Mouse (Mus musculus) adrenal gland (tissue): ENCODE data around the gene Xylt1.

Source experiments
- intact Hi-C: fragments of 180-260 bp; cut with DNase I; formaldehyde crosslinking; loops from one replicate; pipeline ENCODE4 v1.15.1; 2025

The Xylt1 gene

DNA sequence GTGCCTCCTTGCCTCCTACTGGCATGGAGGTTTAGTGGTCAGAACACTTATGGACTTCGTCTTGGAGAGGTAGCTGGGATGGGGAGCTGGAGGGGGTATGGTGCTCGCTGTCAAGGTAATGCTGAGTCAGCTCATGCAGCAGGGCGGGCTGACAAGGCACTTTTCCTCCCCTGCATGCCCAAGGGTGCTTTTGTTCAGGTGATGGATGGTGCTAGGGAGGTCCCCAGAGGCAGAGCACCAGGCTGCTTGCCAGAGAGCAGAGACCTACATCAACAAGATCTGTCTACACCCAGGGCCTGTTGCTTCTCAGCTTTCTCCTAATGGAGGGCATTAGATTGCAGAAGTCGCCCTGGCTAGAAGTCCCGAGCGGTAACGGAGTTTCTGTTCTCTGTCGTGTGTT lies 127.3 kb downstream of the Xylt1 start:
- intact Hi-C loops = no loop called here

DNA sequence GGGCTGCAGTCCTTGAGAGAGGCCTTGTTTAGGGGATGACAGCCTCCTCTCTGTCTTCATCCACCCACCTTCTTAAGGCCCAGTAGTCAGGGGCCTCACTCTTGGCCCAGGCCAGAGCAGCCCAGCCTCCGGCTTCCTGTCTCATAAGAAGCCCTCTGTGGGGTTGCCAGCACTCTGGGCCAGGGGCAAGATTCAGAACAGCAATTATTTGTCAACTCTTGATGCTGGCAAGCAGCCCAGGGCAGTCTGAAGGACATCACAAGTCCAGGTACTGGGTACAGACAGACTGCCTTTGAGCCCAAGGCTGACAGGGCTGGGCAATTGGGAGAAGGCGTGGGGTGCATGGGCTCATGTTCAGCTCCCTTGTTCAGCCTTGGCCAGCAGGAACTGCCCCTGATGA lies 129.3 kb downstream of the Xylt1 start:
- intact Hi-C loops = no loop called here

DNA sequence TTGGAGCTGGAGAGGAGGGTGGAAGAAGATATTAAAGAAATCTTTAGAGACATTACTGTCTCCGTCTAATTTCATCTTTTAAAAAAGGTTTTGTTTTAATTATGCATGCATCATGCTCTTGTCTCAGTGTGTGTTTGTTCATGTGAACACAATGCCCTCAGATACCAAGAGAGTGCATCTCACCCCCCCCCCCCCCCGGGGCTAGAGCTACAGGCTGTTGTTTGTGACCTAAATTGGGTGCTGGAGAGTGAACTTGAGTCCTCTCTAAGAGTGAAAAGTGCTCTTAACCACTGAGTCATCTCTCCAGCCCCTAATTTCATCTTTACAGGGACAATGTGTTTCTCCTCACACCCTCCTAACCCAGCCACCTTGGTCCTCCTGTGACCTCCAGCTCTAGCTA lies 131.5 kb downstream of the Xylt1 start:
- intact Hi-C loops = no loop called here

DNA sequence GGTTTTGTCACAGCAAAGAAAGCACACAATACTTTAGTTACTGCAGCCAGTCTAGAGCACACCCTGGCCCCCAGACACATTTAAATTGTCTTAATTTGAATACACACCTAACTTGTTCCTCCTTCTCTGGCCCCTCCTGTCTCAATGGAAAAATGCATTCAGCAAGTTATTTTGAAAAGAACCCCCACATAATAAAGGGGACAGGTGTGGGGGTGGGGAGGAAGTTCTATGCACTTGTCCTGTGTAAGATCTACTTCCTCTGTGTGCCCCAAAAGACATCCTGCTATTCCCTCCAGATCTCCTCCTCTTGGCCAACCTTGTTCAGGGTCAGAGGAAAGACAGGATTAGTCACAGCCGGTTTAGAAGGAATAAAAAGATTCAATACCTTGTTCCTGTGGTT lies 135.0 kb downstream of the Xylt1 start:
- intact Hi-C loops = no loop called here

DNA sequence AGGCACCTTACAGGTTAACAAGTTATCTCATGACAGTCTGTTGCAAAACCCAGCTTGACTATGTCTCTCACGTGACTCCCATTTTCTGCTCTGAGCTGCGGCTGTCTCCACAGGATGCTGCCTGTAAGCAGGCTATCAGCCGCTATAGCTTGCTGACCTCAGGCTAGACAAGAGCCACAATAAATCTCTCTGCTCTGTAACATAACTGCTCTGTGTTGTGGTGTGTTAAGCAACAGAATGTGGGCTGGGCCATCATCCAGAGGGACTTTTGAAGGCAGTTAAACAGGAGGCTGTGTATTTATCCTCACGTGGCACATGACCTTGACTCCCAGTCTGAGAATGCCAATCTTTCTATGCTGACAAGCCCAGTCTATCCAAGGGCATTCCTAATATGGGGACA lies 136.1 kb downstream of the Xylt1 start:
- intact Hi-C loops = no loop called here

DNA sequence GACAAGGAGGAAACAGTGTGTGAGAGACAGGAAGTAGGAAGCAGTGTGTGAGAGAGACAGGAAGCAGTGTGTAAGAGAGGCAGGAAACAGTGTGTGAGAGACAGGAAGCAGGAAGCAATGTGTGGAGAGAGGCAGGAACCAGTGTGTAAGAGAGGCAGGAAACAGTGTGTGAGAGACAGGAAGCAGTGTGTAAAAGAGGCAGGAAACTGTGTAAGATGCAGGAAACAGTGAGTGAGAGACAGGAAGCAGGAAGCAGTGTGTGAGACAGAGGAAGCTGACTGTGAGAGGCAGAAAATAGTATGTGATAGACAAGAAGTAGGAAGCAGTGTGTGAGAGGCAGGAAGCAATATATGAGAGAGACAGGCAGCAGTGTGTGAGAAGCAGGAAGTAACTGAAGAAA lies 140.6 kb downstream of the Xylt1 start:
- intact Hi-C loops = no loop called here

DNA sequence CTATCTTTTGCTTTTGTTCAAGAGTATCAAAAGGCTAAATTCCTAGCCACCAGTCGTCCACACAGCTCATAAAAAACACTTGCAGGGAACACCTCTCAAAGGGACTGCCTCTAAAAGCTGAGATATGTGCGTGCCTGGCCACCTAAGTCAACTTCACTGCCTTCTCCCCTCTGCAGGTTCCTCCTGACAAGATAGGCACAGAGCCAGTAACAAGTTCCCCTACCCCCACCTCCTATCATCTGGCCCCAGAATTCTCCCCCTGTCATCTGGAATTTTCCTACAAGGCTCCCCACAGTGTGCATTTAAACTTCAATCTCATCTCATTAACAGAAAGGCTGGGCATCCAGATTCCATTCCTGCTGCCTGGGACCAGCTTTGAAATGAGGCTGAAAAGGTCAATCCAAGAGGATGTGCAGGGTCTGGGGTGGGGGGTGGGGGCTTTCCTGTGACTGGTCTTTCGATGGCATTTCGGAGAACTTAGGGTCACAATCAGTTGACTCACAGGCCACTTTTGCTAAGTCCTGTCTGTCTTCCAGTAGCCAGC lies 141.4 kb downstream of the Xylt1 start:
- intact Hi-C loops = no loop called here

DNA sequence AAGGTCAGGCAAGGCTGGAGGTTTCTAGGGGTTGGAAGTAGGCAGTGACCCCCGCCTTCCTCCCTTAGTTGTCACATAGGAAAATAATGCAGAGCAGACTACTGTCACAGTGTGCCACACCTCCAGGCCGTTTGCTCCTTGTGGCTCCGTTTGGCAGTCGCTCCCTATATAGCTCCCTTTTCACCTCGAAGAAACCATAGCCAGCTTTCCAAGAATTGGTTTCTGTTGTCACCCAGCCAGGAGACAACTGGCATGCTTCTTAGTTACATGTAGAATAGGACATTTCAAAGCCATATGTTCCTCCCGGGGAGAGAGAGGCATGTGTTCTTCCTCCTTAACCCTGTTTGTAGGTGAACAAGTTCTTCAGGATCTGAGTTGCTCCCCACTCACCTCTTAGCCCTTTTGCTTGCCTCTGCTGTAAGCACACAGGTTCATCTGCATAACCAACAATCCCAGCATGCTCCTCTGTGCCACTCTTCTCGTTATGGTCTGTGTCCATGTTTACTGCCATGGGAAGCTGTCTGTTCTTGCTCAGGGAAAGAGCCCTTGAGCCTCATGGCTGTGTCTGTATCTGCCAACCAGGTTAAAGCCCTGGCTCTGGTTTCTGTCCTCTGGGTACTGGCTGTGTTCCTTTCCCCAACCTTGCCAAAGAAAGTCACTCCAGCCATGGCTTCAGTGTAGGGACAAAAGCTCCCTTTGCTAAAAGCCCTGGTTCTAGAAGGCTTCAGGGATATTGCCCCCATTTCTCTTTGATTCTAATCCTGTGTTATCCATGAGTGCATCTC lies 143.8 kb downstream of the Xylt1 start:
- intact Hi-C loops = no loop called here

DNA sequence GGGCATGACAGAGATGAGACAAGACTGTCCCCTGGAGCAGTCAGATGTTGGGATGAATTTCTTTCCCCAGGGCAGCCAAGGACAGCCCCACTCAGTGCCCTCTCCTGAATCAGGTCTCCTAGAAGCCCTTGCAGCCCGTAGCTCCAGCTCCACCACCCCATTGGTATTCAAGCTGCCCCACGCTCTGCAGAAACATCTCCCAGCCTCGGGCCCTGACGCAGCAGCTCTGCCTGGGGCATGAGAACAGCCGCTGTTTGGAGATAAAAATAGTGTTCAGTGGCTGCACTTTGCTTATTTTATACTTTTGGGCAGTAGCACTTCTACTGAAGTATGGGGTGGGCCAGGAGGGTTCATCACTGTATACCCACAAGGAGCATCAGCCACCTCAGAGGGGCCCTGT lies 144.9 kb downstream of the Xylt1 start:
- intact Hi-C loops = no loop called here

DNA sequence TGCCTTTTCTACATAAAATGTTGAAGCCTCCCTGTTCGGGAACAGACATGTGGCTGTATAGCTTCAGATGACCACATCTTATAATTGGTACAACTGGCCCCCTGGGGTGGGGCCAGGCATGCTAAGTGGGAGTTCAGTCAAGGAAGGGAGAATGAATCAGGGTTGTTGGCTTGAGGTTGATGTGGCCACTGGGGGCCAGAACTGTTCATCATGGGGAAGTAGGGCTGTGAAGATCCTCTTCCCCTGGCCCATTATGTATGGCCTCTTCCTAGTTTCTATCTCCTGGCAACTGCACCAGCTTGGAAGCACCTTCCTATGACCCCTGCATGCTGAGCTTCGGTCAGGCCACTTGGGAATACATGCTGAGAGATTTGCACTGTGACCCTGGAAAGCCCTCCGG lies 145.8 kb downstream of the Xylt1 start:
- intact Hi-C loops = no loop called here

DNA sequence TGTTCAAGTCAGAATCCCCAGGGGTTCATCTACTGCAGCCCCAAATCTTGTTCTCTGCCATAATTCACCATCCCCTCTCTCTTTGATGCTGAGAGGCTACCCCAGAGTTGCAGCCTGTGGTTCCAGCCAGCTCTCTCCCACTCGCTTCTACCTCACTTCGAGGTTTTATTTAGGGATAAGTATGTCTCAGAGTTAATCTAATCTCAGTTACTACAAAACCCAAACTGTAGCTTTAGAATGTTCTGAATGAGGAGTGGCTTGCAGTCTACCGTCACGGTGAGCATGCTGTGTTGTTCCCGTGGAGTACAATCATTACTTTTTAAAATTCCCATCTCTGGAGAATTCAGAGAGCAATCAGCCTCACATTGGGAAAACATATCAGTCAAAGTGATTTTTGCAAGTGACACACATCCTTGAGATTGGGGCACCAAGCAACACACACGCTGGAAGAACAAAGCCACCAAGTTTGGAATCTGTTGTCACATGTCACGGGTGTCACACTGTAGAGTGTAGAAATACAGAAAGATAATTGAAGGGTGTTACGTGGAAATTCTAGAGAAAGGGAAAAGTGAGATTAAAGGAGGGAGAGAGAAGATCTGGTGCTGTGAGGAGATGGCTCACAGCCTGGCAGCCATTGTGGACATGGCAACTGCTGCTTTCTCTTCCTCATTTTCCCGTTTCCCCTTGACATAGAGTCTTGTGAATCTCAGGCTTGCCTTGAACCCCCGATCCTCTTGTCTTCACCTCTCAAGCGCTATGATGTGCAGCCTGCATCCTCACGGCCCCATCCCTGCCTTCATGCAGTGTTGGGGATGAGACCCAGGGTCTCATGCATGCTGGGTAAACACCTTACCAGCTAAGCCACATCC lies 149.2 kb downstream of the Xylt1 start:
- intact Hi-C loops = no loop called here

DNA sequence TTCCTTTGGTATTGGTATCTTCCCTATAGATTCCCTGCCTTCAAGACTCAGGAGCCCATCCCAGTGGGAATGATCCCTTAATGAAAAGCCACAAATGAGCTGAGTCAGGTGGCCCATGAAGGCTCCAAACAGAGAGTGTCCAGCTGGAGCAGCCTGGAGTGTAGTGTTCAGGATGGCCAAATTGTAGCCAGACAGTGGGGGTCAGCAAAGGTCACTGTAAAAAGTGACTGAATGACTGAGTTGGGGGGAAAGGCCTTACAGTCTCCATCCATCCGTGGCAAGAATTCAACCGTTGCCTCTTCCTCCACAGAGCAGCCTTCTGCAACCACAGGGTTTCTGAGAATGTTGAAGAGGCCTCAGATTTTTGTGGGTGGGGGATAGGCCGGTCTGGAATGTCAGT lies 151.9 kb downstream of the Xylt1 start:
- intact Hi-C loops = no loop called here

DNA sequence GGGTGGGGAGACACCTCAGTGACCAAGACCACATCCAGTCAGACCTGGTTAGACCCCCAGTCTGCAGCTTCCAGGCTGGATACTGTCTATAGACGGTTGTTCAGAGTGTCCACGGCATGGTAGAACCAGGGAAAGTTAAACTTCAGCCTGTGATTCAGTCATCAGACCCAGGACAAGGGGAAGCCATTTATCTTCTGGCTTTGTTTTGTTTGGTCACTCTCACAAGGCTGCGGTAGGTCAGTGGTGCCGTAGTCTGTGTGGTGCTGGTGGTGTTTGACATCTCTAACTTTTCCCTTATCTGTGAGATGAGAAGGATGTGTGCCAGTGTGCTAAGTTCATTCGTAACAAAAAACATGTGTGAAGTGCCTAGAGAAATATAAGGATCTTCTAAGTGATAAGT lies 152.4 kb downstream of the Xylt1 start:
- intact Hi-C loops = no loop called here

DNA sequence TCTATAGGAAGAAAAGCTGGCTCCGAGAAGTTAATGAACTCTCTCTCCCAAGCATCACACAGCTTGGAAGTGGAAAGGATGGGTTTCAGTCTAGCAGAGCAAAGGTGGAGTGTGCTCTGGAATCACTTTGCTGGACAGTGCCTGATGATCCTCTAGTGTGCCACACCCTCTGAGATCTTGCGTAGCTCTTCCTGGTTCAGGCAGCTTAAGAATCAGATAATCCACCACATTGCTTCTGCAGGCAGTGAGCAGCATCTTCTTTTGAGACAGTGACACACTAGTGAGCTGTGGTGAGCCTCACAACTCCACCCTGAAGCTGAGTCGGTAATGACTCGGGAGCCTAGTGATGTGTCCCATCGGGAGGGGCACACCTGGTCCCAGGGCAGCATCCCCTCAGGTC lies 159.2 kb downstream of the Xylt1 start:
- intact Hi-C loops = no loop called here

DNA sequence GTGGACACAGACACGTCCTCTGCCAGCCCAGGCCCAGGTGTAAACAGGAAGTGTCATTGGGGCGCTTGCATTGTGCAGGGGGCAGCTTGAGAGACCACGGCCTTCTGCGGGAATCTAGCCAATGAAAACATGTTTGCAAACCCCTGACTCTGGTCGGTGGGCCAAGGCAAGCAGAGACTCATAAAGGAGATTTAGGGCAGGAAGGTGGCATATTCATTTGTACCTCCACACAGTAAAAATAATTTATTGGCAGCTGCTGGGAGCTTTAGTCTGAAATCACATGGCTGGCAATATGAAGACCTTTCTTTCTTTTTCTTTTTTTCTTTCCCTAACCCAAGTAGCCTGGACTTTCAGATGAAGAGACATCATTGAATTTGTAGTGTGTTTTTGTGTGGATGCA lies 159.6 kb downstream of the Xylt1 start:
- intact Hi-C loops = no loop called here

DNA sequence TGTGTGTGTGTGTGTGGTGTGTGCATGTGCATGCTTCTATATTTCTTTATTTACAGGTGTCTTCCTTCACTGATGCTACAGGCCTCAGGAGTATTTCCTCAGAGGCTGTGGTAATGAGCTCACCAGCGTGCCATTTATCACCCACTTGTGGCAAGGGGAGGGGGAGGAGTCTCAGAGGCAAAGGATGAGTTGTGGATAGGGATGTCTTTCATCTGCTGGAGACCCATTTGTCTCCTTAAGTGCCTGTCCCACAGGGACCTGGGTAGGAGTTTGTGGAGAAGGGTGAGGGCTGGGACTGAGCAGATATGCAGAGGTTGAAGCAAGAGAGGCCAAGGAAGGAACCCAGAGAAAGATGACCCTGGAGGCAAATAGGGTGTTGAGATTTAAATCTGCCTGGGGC lies 160.3 kb downstream of the Xylt1 start:
- intact Hi-C loops = no loop called here

DNA sequence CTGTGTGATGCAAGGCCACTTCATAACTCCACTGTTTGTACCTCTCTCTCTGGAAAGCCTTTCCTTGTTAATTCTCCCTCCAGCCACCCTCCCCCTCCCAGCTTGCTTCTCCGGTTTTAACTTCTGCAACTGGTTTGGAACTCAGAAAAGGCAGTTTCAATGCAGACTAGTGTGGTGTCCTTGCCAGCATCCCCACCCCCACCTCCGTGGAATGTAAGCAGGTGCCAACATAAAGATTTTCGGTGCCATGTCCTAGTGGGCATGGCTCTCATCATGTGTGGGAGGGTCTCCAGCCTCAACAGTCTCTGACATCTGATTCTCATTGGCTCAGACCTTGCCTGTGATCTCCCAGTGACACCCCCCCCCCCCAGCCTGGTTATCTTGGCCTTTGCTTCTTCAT lies 160.9 kb downstream of the Xylt1 start:
- intact Hi-C loops = no loop called here

DNA sequence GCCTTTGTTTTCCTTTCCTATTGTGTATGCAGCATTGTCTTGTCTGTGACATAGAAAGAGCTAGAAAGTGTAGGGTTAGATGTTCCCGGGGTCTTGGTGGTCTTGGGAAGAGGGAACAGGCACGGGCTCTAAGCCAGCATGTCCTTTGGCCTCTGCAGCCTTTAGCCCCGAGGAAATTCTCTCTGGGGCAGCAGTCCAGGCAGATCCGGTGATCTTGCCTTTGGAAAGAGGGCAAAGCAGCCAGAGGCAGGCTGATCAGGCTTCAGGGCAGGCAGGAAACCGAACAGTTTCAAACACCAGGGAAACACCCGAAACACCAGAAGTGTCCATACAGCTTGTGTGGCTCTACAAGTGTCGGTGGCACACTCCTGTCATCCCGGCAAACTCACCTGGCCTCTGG lies 162.3 kb downstream of the Xylt1 start:
- intact Hi-C loops = no loop called here

DNA sequence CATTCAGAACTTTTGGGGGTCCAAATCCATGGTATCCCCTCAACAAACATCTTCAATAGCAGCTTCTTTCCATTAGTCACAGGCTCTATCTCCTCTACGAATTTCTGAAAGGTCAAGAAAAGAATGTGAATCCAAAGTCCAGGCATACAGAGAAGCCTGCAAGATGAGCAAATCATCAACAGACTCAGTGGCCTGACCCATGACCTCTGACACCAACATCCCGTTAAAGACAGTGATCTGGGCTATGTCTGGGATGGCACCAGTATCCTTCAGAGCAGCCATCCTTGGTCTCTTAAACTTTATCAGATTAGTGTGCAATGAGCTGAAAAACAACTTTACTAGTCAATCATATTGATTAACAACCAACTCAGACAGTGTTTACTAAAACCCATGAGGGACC lies 163.3 kb downstream of the Xylt1 start:
- intact Hi-C loops = no loop called here

DNA sequence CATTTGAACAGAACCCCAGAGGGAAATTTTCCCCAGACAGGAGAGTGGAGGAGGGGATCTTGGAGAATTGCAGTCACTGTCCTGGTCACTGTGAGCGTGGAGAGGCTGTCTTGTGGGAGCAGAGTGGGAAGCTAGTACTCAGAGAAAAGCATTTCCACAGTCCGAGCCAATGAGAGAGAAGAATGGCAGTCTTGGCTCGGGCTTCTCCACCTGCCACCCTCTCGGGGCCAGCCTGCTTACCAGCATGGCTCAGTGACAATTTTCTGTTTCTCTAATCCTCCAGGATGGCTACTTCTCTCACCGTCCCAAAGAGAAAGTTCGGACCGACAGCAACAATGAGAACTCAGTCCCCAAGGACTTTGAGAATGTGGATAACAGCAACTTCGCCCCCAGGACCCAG lies 167.5 kb downstream of the Xylt1 start:
- intact Hi-C loops = no loop called here

DNA sequence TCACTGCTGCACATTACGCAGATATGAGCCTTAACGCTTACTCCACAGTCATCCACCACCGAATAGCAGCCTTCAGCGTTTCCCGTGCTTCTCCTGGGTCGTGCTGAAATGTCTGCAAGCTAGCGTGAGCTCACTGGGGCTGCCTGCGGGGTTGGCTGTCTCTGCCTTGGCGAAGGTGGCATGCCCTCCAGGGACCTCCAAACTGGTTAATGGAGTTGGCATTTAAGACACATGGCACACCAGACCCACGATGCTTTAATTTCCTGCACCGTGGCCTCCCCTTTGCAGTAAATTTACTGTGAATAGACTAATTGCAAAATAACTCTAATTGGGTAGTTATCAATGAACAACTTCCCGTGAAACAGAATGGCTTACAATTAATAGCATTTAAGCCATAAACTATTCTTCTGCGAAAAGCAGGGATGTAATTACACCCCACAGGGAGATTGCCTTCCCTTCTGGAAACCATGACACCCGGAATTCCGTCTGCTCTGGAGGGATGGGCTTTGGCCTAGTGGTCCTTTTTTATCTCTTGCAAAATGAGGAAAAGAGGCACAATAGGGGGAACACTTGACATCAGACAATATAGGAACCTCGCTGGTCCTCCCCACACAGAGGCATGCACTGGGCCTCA lies 170.3 kb downstream of the Xylt1 start:
- intact Hi-C loops = no loop called here

DNA sequence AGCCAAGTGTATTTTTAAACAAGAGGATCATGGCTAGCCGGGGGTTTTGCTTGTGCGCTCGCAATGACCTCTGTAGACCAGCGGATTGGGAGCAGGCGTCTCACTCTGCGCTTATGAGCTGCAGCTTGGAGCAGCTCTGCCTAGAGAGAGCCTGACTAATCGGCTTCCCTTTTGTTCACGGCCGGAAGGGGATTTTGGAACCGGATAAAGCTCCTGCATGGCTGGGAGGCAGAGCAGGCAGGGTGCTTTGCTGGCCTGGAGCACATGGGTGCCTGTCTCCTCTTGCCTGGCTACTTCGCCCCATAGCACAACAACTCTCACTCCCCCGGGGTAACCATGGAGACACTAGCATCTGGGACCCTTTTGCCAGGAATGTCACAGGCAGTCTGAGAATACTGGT lies 172.4 kb downstream of the Xylt1 start:
- intact Hi-C loops = no loop called here
